Mouse (Mus musculus) NIH3T3 (cell line): Measurements from ENCODE around the gene Cox17.
"Not testable (repeated sequence)": the region's sequence is repeated elsewhere in the genome, so short reads cannot be mapped to it uniquely, and the experiment has no call there.

Experiments used
- DNase-seq: peaks from one replicate; pipeline ENCODE4 v3.0.0-alpha.2; 2012; ENCODE audit warnings: low read depth

Gene Cox17

DNA sequence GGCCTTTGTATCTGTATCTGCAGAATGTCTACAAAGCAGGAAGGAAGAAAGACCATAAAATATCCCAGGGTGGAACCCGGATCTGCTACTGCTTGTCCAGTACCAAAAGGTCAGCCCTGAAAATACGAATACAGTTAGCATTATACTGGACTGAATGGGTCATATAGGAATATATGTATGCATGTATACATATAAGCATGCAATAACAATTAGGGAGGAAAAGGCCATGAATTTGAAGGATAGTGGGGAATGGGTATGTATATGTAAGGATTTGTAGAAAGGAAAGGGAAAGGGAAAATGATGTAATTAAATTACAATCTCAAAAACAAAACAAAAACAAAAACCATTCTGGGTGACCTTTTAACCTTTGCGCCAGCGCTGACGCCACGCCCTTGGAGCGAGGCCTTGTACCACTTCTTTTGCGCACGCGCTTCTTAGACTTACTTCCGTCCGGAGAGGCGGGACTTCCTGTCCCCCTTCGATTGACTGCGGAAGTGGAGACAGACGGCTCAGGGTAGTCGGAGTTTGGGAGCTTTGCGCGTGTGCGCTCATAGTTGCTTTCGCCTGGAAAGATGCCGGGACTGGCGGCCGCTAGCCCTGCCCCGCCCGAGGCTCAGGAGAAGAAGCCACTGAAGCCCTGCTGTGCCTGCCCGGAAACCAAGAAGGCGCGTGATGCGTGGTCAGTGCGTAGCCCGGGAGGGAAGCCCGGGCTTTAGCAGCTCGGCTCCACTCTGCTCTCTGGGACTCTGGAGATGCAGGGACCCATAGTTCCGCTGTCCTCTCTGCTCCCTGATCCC lies at the start of gene Cox17, which contains the start of gene Gm21987:
Cox17 (plus strand) TSS at position 463 of the 797 bp plus-strand sequence.
Gm21987 (plus strand) TSS at position 512 of the 797 bp plus-strand sequence.
- peak; percentile 95 for DNase-seq

DNA sequence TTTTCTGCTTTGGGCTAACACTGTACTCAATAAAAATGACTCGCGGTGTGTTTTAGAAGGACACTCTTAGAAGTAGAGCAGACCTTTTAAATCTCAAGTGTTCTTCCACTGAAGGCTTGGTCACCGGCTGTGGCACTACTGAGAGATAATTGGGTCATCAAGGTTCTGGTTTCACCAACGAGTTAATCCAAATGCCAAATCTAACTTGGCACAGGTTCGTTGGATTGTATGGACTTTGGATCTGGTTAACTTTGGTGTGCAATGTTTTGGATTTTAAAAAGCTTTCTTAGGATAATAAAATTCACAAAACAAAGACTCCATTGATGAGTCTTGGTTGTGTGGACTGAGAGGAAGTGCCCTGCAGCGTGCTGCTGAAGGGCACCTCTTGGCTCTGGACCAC lies 48.4 kb upstream of the Cox17 start:
- no peak for DNase-seq

DNA sequence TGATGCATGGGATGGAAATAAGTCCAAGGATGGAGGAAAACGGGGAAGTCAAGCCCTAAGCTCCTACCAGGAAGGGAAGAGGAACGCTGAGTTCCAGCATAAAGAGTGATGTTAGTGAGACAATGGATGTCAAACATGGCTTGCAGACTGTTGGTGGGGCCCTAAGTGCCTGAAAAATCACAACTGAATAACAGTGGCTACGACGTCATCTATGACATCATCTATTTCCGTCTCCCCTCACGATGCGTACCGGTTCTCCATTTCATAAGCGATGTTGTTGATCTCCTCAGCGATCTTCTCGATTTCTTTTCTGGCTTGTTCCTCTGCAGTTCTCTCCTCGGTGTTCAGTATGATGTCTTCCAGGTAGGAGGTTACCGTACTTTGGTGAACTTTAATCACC lies 44.4 kb upstream of the Cox17 start:
- DNase-seq = no peak

DNA sequence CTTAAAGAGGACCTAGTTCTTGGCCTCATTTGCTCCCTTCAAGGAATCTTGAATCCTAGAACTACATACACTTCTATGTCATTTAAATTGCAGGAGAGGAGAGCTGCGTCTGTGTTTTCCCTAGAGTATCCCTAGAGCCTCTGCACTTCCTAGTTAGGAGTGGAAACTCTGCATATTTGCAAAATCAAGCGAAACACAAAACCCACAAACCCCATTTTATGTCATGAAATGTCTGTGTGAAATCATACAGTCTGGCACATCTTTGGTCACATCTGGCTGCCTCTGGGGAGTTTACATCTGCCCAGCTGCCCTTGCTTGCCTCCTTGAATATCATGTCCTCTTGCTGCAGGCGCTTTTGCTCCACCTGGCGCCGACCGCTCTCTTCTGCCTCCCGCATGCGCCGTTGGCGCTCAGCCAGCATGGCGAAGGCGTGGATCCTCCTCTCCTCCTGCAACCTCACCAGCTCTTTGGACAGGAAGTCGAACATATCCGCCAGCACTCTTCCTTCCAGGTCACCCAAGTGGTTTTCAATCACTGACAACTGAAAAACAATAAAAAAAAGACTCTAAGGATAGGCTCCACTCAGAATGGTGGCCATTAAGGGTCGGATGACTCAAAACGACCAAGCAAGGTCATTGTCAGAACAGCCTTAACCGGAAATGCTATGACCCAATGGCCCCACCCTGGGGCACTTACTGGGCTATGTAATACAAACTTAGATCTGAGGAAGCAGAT lies 42.2 kb upstream of the Cox17 start:
- no peak for DNase-seq

DNA sequence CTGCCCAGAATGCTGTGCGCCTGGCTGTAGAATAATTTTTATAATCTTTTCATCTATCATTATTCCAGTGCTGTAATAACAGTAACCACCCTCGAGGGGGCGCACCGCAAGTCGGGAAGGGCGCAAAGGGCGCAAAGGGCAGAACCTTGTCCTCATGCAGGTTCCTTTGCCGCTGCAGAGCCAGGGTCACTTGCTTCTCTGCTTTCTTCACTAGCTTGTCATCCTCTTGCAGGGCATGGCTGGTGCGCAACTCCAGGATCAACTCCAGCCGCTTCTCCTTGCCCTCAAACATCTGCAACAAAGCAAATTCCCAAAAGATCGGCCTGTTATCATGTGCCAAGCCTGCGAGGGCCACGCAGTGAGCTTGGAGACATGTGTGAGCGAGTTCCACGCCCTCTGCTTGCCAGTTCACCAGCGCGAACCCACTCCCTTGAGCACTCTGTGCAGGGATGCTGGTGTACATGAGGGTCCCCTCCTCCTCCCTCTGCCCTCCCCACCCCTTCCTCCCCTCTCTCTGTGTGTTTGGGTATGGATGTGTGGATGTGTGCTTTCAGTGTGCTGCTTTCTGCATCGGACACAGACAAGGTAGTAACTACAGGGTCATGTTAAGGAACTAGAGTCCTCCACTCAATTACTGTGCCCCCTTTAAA lies 40.1 kb upstream of the Cox17 start:
- DNase-seq = peak; percentile 11

DNA sequence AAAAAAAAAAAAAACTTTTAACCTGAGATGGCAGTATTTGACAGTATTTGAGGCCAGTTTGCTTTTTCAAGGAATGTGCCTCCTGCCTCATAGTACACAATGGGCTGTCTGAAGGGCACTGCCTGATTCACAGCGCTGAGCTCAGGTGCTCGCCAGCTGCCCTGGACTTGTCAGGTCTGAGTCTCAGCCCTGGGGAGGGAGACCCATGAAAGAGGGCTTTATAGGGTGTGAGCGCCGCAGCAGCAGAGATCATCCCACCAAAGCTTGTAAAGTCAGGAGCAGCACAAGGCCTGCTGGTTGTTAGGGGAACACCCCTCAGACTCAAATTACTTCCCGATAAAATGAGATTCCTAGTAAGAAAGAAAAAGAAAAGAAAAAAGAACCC lies 39.6 kb upstream of the Cox17 start:
- no peak for DNase-seq

DNA sequence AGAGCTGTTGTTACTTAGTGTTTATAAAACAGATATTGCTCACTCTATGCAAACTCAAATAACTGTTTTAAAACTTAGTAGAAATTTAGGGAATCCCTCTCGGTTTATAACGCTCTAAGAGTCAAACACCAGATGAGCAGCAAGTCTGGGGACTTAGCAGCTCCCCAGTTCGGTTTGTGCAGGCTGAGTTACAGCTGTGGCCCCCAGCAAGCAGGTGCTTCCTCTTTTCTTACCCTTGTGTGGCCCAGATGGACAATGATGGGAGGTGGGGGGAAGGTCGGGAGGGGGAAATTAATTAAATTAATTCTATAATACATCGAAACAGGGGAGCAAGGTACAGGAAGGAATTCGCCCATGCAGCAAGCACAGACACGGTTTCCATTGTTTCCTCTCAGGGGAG lies 39.1 kb upstream of the Cox17 start:
- no peak for DNase-seq

DNA sequence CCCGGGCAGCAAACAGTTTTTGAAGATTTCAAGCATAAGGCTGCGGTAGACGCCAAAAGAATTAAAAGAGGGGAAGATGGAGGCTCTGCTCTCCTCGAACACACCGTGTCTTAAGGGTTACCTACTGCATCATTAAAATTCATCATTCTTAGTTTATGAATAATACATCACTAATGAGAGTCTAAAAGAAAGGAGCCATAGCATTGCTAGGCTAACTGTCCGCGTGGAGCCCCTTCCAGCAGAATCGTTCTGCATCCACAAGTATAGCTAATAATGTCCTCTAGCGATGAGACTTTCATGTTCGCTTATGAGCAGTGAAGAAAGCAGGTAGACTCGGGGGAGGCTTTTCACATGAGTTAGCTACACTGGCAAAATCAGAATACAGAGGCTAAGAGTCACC lies 38.6 kb upstream of the Cox17 start:
- no peak for DNase-seq

DNA sequence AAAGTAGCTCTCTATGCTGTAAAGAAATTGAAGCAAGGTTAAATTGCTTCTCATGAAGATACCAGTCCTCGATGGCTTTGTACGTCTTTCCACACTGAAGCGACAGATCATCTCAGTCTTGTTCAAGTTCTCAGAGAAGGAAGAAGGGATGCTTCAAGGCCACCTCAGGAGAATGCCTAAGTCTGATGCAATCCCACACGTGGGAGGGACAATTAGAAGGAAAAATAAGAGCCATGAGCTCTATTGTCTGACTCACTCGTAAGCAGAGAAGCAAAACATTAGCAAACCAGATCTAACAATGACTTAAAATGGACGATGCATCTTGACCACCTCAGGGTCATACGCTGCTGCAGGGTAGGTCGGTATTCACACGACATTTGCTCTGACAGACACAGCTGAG lies 28.3 kb upstream of the Cox17 start:
- peak; percentile 10 for DNase-seq

DNA sequence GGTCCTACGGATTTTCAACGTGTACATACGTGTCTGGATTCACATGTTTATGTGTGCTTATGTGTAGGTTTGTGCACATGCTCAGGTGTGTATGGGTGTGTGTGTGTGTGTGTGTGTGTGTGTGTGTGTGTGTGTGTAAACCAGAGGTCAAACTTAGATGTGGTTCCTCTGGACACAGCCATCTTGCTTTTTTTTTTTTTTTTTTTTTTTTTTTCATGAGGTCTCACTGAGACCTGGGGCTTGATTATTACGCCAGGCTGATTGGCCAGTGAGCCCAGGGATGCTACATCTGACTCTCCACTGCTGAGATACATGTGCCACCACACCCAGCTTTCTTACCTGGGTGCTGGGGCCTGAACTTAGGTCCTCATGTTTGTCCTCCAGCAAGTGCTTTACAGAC lies 27.7 kb upstream of the Cox17 start:
- no peak for DNase-seq

DNA sequence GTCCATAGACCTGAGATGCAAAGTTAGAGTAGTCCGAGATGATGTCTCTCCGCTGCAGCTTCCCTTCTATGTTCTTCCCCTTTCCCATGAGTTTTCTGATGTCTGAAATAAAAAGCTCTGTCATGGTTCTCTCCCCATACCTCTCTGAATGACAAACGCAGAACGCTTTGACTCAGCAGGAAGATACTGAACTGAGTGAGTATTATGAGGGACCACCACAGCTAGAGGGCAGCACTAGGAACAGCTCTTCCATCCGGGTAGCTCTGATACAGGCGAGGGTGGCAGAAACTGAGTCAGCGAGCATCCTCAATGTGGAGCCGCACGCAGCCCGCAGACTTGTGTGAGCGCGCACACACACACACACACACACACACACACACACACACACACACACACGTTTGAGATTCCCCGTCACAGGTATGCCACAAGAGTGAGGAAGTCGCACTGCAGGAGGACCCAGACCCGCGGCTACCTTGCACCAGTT lies 25.3 kb upstream of the Cox17 start:
- peak; percentile 25 for DNase-seq

DNA sequence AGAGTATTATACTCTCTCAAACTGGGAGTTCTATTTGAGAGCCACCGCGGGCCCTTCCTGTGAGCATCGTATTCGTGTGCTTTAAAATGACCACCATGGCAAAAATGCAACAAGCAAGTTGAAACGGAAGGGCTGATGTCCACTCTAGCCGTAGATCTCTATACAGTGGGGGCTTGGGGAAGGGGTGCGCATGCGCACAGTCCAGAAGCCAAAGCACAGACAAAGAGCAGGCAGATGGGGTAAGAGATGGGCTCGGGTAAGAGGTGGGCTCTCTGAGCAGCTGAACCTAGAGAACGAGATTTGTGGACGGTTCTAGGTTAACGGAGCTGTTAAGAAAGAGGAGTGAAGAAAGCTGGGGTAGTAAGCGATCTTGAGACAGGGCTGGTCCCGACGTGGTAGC lies 22.5 kb upstream of the Cox17 start:
- DNase-seq = no peak

DNA sequence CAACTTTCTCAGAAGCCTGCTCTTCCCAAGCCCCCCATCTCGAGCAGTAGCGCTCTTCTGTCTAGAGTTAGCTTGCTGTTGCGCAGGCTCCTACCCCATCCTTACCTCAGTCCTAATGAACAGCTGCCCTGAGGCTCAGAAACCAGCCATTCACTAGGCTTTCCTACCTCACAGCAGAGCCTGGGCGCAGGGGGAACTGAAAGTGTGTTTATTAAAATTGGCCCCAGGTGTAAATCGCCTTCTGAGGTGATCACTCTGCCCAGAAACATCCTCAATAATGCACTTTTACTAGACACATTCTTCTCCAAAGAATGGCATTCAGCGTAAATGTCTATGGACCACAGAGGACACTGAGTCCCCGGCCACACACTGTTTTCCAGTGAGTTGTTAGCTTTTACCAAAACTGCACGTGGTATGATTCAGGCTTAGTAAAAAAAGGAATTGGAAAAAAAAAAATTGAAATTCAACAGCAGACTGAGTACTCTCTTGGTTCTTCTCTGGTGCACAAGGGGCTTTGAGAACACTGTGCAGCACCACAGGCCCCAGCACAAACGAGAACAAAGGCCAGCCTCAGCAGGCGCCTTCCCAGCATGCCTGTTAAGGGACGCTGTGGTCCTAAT lies 19.9 kb upstream of the Cox17 start:
- DNase-seq = no peak

DNA sequence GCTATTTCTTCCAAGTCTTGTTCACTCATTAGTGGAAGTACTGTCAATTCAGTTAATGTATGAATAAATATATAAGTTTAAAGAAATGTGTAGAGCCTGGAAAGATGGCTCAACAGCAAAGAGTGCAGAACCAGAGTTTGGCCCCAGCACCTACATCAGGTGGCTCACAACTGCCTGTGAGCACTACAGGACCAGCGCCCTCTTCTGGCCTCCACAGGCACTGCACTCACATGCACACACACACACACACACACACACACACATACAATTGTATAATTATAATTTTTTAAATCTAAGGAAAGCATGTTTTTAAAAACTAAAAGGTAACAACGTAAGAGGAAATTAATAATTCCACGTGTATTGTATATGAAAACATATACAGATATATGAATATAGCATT lies 17.5 kb upstream of the Cox17 start:
- no peak for DNase-seq

DNA sequence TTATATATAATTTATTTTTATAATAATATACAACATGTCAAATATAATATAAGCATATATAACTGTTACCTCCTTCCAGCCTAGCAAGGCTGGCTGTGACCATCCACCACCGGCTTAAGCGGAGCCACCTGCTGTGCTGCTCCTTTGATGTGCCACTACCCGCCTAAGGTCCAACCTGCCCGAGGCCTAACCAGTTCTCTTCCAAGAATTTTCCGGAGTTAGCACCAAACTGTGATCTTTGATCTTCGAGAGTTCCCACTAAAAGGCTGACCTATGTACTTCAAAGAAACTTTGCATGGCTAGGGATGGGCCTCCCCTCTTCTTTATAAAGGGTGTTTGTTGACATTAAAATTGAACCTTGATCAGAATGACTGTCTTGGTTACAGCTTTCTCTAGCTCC lies 12.4 kb upstream of the Cox17 start:
- DNase-seq = no peak

DNA sequence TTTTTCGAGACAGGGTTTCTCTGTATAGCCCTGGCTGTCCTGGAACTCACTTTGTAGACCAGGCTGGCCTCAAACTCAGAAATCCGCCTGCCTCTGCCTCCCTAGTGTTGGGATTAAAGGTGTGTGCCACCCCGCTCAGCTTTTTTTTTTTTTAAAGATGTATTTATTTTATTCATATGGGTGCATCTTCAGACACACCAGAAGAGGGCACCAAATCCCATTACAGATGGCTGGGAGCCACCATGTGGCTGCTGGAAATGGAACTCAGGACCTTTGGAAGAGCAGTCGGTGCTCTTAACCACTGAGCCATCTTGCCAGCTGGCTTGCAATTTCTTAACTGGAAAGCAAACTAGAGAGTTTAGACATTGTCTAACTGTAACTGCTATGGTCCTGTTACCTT lies 8.7 kb upstream of the Cox17 start:
- DNase-seq = not testable (repeated sequence)

DNA sequence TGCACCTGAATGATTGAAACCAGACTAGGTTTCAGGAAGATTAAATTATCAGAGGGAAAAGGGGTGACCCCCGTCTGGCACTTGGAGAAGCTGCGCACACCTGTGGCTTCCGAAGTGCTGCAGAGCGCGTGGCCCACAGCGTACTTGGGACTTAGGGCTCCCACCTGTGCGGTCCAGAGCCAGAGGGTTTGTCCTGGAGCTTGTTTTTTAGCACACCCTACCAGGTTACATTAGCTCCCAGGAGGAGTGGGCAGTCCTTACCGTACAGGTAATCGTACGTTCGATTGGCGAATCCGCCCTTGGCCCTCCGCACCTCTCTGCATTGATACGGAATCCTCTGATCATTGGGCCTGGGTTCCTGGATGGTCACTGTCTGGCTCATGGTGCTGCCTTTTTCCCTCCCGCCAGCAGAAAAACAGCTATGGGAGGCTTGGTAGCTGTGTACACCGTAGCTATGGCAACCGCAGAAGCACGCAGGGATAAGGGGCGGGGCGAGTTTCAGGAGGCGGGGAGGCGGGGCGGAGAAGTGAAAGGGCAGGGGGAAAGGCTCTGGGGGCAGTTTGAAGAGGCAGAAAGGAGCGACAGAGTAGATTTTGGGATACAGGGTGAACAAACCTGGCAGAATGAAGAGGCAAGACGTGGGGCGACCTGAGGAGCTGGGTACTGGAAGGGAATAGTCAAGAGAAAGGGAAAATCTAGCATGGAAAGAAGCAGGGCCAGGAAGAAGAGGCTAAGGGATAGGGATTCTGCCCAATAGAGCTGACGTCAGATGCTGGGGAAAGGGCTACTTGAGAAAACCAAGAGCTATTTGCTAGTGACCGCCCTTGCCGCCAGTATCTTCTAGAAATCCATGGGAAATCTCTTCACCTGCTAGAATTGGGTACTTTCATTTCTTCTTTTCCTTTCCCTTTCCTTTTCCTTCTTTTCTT lies 5.1 kb upstream of the Cox17 start, which contains the start of gene Maats1:
Maats1 (minus strand) TSS at position 748 of the 929 bp plus-strand sequence.
- peak; percentile 73 for DNase-seq

DNA sequence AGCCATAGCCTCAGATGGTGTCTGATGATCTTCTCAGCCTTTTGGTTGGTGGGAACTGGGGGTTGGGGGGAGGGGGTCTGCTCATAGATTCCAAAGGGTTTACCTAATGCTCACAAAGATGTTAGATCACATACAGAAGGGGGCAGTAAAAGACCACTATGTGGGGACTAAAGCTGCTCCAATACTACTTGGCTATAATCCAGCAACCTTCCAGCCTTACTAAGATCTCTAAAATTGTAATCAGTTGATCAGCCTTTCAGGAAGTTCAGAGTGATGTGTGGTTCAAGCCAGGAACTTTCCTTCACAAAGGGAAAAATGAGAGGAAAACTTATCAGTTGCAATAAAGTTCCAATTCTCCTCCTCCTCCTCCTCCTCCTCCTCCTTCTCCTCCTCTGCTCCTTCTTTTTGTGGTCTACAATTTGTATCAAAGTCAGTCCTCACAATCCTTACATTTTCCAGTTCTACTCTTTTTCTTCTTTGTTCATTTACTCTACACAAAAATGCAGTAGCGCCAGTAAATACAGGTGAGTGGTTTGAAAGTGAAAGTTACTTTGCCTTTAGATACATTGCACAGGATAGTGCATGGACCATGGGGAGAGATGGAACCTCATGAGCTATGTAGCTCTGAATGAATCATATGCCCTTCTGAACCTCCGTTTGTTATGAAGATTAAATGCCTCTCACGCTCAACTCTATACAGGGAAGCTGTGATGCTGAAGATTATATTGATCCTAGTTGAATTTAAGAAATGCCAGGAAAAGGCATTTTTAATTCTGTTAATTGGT lies 1.7 kb upstream of the Cox17 start:
- peak; percentile 78 for DNase-seq

DNA sequence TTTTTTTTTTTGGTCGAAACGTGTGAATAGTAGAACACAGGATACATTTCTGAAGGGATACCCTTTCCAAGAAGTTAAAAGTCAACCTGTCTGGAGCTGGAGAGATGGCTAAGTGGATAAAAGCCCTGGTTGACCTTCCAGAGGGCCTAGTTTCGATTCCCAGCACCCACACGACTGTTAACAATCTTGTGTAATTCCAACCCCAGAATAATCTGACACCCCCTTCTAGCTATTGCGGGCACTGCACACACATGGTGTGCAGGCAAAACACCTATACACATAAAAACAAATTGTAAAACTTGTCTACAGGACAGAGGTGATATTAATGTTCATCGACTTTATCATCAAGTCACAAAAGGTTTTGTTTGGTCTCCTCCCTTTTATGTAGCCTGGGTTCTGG lies 797 bp downstream of the Cox17 start:
- peak; percentile 30 for DNase-seq

DNA sequence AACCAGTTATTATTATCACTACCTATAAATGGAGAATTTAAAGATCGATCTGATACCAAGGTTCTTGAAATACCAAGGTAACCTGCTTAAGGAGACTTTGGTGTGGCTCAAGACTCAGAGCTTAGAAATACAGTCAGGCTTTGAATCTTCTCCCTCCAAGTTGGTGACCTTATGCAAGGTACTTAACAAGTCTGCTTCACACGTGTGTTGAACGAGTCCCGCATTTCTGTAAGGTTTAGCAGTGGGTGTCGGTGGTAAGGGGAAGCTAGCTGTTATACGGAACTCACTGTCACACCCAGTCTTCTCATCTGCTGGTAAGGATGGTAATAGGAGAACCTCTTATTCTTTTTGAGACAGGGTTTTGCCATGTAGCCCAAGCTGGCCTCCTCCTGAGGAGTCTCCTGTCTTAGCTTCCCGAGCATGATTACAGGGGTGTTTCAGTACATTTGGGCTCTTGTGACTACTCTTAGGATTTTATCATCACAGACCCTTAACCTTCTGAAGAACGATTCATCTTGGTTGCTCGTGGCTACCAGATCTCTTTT lies 1.5 kb downstream of the Cox17 start:
- no peak for DNase-seq
